Mouse (Mus musculus): ENCODE results near the gene Il2. TPM values are rescaled to one million over a fixed set of nuclear protein-coding genes. Genes with fewer than 3 reads are reported as not detected.

Gene Il2
- under 1 TPM in 1 of 2 experiments, not detected in 1; 0.05 TPM for polyA plus RNA-seq (2012; fragmentation: generic; extraction: Trizol)

DNA sequence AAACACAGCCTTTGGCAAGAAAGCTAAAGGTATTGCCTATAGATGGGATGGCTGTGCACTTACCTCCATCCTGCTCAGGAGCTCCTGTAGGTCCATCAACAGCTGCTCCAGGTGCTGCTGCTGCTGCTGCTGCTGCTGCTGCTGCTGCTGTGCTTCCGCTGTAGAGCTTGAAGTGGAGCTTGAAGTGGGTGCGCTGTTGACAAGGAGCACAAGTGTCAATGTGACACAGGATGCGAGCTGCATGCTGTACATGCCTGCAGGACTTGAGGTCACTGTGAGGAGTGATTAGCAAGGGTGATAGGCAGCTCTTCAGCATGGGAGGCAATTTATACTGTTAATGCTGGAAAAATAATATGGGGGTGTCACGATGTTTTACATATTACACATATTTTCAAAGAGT, at the start of gene Il2:
Gene Il2, minus strand, starts transcription at position 305 of the 400 bp plus-strand sequence.

Other genes with a start within 250 kb of the Il2 start
- not detected for gene Adad1, start 62.4 kb downstream of the Il2 start, polyA plus RNA-seq (2012; fragmentation: generic; extraction: Trizol)
- not detected for gene Il21, start 106.7 kb upstream of the Il2 start, polyA plus RNA-seq (2012; fragmentation: generic; extraction: Trizol)
- 1 to 10 TPM in 1 of 2 experiments, under 1 TPM in 1; 0.29 to 3.5 TPM for gene Bbs12, start 186.6 kb upstream of the Il2 start, polyA plus RNA-seq (2012; fragmentation: generic; extraction: Trizol)
- gene Cetn4, start 186.7 kb upstream of the Il2 start, polyA plus RNA-seq (2012; fragmentation: generic; extraction: Trizol): 1 to 10 TPM in 1 of 2 experiments, under 1 TPM in 1; 0.55 to 4.4 TPM
- 1 to 10 TPM in 1 of 2 experiments, under 1 TPM in 1; 0.15 to 1.3 TPM for gene Fgf2, start 222.4 kb upstream of the Il2 start, polyA plus RNA-seq (2012; fragmentation: generic; extraction: Trizol)